Mouse (Mus musculus) heart, postnatal 25 days (tissue): Measurements from ENCODE around the gene Adprh. TPM values are rescaled to one million over a fixed set of nuclear protein-coding genes. Genes with fewer than 3 reads are reported as not detected.
A peak's percentile ranks its signal among the peaks of the same experiment; 100 is the strongest.

ENCODE experiments used
- DNase-seq: peaks from one replicate; pipeline ENCODE4 v3.0.0; 2022; ENCODE audit warnings: low spot score
- intact Hi-C: fragments of 180-260 bp; cut with DNase I; formaldehyde crosslinking; loops from one replicate; pipeline ENCODE4 v1.15.1; 2025
- total RNA-seq, 2 experiments: library from RNA; stranded (reverse); gene quantifications; 2 replicates each; pipeline ENCODE4 v1.2.3; 2021

Adprh gene
- total RNA-seq, 2 experiments from 2014 or later = 25.8 to 28.0 TPM

DNA sequence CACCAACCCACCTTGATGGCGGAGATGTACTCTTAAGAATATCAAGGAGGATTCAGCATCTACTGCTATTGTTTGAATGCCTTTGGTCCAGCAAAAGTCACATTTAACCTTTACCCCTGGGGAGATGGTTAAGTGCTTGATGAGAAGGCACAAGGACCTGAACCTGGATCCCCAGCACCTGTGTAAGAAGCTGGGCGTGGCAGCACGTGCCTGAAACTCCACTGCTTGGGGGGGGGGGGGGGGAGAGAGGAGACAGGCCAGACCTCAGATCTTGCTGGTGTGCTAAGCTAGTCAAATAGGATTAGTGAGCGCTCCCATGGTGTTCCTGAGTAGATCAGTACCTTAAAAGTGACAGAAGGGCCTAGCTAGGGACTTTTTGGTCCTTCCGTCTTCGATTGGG is 51.0 kb downstream of the Adprh start:
- DNase-seq = no peak
- intact Hi-C loops = loop anchor here (2.0 kb wide), 1 partner anchor 51 kb away; the partner anchor contains the start of gene Adprh

DNA sequence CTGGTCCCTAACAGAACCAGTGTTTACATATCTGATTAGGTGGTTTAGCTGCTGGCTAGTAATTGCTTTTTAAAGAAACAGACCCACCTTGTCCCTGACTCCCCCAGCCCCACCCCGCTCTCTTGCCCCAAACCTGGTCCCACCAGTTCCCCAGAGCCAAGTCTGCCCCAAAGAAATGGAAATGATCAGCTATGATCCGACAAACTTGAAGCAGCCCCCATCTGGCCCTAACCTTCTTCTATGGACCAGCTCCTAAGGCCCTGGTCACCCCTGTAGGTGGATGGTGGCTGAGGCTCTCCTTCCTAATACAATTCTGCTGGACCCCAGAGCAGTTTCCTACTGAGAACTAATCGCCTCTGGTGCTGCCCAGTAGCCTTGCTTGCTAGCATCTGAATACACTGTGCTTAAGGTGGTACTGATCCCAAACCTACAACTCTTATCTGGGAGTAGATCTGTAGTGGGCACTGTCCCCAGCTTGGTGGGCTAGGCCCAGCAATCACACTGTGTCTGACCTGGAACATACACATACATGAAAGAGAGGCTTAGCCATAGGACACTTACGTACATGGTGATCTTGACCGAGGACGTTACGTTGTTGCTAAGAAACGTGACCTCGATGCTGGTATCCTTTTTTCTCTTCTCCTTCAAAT is 52.1 kb downstream of the Adprh start:
- DNase-seq = no peak
- intact Hi-C loops = loop anchor here (2.0 kb wide), 1 partner anchor 52 kb away; the partner anchor contains the start of gene Adprh

DNA sequence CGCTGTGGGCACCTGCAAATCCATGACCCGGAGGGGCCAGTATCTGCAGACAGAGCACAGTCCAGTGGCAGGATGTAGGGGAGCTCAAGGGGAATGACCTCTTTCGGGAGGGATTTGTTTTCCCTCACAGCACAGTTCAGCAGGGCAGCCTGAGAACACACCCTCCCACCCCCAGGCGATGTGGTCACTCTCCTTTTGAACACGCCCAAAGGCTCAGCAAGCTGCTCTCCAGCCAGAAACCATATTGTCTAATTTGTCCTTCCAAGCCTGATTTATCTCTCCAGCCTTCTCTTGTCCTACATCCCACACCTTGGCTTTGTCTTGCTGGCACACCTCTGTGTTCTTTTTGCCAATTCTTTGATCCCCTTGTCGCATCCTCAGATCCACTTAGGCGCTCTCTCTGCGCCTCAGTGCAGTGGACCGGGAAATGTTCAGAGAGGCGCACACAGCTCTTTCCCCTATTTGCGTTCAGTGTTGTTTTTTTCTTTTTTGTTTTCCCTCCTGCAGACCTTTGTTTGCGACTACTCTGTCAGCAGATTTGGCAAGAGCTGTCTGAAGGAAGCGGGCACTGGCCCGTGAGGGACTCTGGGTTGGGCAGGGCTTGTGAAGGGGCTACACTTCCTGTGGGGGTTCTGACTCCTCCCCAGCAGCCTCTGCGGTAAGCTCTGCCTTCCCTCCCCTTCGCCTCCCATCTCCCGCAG is 52.8 kb downstream of the Adprh start:
- intact Hi-C loops = loop anchor here (2.0 to 5.0 kb wide), 3 partner anchors 33 to 83 kb away; partner anchors contain the start of genes Adprh and Pla1a
- DNase-seq = peak; percentile 59

DNA sequence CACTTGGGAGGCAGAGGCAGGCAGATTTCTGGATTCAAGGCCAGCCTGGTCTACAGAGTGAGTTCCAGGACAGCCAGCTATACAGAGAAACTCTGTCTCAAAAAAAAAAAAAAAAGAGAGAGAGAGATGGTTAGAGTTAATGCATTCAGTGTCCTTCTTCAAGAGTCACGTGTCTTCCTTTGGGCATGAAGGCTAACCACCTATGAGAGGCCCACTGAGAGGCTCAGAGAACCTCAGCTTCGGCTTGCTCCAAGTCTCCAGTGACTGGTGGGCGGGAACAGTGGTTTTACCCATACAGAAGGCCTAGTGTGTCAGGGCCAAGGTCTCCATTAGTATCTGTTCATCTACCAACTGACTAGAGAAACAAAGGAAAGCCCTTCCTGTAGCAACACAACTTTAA is 53.4 kb downstream of the Adprh start:
- intact Hi-C loops = loop anchor here (5.0 kb wide), 2 partner anchors 33 to 83 kb away; partner anchors contain the start of gene Pla1a
- DNase-seq = no peak

DNA sequence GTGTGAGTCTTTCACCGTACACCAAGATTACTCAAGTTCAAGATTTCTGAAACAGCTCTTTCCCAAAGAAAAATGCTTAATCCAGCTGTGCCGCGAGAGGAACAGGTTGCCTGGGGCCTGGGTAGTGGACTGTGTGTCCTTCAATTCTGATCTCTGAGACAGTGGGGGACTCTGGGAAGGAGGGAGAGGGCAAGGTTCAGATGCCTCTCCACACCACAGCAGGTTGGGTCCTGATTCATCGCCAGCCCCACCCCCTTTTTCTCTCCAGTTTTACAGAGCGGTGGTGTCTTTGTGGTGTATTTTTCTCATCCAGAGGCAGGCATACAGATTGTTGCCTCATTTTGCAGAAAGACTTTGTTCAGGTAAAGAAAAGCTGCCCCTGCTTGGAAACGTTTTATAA is 54.2 kb downstream of the Adprh start:
- intact Hi-C loops = loop anchor here (5.0 kb wide), 2 partner anchors 34 to 84 kb away; partner anchors contain the start of gene Pla1a
- no peak for DNase-seq

DNA sequence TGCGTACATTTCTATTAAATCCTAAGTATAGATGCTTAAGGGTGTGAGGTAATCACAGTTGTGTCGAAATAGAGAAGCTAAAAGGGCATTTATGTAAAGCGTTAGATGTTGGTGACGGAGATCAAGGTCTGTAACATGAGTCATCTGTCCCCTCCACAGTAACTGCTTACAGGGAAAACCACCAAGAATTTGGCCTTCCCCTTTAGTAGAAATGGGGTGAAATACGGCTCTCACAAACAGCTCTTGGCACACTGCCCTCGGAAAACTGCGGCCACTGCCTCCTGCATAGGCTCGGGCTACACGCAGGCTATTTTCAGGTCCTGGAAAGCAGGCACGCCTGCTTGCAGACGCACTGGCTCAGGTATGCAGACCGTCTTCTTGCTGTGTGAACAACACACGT is 56.3 kb downstream of the Adprh start:
- intact Hi-C loops = loop anchor here (5.0 kb wide), 2 partner anchors 36 to 86 kb away; partner anchors contain the start of gene Pla1a
- peak; percentile 26 for DNase-seq

DNA sequence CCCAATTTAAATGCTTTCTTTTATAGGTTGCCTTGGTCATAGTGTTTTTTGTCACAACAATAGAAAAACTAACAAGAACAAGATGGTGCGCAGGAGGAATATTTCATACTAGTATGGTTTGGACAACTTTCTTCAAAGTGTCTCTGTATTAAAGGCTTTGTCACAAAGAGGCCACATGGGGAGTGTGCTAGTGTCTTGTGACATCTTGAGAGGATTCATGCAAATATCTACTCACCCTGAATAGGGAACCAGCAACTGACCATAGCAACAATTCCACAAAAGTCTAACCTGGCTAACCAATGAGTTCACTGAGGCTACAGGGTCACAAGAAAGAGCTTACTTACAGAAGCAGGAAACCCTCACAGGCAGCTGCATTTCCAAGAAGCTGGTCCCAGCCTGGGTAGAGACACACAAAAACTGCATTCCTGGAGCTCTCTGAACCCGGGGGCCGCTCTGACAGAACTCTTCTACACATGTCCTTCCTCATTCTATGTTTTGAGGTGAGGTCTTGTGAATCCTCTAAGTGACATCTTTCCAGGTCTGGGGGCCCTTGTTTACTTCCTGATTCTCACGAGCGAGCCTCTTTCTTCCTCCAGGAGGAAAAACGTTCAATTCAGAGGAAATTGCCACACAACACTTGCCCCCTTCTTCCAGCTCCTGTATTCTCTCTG is 57.3 kb downstream of the Adprh start:
- DNase-seq = no peak

DNA sequence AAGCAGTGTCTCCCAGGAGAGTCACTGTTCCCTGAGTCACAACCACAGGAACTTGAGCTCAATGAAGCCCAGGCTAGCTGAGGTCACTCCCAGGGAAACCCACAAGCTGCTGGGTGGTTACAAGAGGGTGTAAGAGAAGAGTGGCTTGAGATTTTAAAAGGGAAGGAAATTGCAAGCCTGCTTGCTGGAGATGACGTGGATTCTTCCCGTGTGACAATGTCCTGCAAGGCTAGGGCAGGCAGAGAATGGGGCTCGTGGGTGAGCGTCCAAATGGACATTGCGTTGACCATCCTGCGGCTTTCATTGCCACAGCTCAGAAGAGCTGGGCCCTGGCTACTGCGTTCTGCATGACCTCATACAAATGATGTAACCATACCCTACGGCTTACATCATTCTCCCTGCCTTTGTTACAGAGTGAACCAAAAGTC is 58.3 kb downstream of the Adprh start:
- DNase-seq = no peak
- intact Hi-C loops = loop anchor here (5.0 kb wide), 1 partner anchor 42 kb away; no protein-coding TSS in a partner anchor

More for the DNA sequence above, 57.3 kb downstream of the Adprh start:
- intact Hi-C loops = loop anchor here (5.0 kb wide), 2 partner anchors 37 to 87 kb away; partner anchors contain the start of gene Pla1a

Other genes starting within 250 kb of the Adprh start
- gene Nr1i2, start 157.9 kb downstream of the Adprh start, total RNA-seq = not detected
- not detected for gene Maats1, start 110.6 kb downstream of the Adprh start, total RNA-seq
- gene Cox17, start 105.7 kb downstream of the Adprh start, total RNA-seq = 100 to 1,000 TPM; 261 to 277 TPM
- not detected for gene Gm21987, start 105.7 kb downstream of the Adprh start, total RNA-seq
- 100 to 1,000 TPM; 481 to 520 TPM for gene Popdc2, start 90.5 kb downstream of the Adprh start, total RNA-seq
- 1 to 10 TPM; 6.5 to 8.4 TPM for gene Pla1a, start 19.6 kb downstream of the Adprh start, total RNA-seq
- under 1 TPM; 0.16 to 0.53 TPM for gene Cd80, start 2.9 kb upstream of the Adprh start, total RNA-seq
- 10 to 100 TPM; 70.7 to 75.8 TPM for gene Timmdc1, start 70.0 kb upstream of the Adprh start, total RNA-seq
- gene Poglut1, start 97.6 kb upstream of the Adprh start, total RNA-seq = 10 to 100 TPM in 1 of 2 experiments, 1 to 10 TPM in 1; 9.5 to 10.4 TPM
- gene Tmem39a, start 106.0 kb upstream of the Adprh start, total RNA-seq = 10 to 100 TPM; 18.3 to 27.7 TPM